Mouse (Mus musculus) kidney, embryonic 15.5 days (tissue): ENCODE measurements at regions not wholly inside any gene's neighbourhood (a gene's known extent, or its start where the extent isn't known, plus 50 kb on each side); places are given as distances from the start of the nearest gene placed in this dataset.

ENCODE experiments used
- ATAC-seq: fragments of 200-750 bp; cut with Nextera tagmentation; replicated peaks from 2 replicates; pipeline ENCODE4 v1.8.0; 2017; ENCODE audit warnings: moderate TSS enrichment; ENCODE audit not compliant: low FRiP score
- H3K27ac ChIP-seq: fragments of 300-500 bp; sonication (generic); 2 replicates; pipeline ENCODE4 v1.5.1; 2015; ENCODE audit warnings: mild to moderate bottlenecking, inconsistent platforms
- H3K27me3 ChIP-seq: fragments of 300-500 bp; sonication (generic); 2 replicates; pipeline ENCODE4 v1.6.1; 2015; ENCODE audit warnings: inconsistent platforms
- H3K36me3 ChIP-seq: fragments of 300-500 bp; sonication (generic); 2 replicates; pipeline ENCODE4 v1.6.1; 2015; ENCODE audit warnings: inconsistent platforms
- H3K4me1 ChIP-seq: fragments of 300-500 bp; sonication (generic); 2 replicates; pipeline ENCODE4 v1.6.1; 2015; ENCODE audit warnings: inconsistent platforms
- H3K4me2 ChIP-seq: fragments of 300-500 bp; sonication (generic); 2 replicates; pipeline ENCODE4 v1.6.1; 2015; ENCODE audit warnings: moderate library complexity, mild to moderate bottlenecking, inconsistent platforms
- H3K4me3 ChIP-seq: fragments of 300-500 bp; sonication (generic); replicated peaks from 2 replicates; pipeline ENCODE4 v1.5.1; 2015; ENCODE audit warnings: mild to moderate bottlenecking, inconsistent platforms
- H3K9ac ChIP-seq: fragments of 300-500 bp; sonication (generic); 2 replicates; pipeline ENCODE4 v1.6.1; 2015; ENCODE audit warnings: mild to moderate bottlenecking, inconsistent platforms
- H3K9me3 ChIP-seq: fragments of 300-500 bp; sonication (generic); replicated peaks from 2 replicates; pipeline ENCODE4 v1.6.1; 2016; ENCODE audit warnings: inconsistent platforms
- WGBS: fragments of 180-500 bp; shearing (Covaris S2); methylation state at CpG from one replicate; pipeline ENCODE4 v1.1.7; 2015; ENCODE audit warnings: mixed read lengths; 5-methylcytosine and 5-hydroxymethylcytosine counted together

- ATAC-seq, result no peak
- Histone ChIP-seq H3K4me3 (no peak overlapping the region), H3K9ac (no peak overlapping the region), H3K36me3 (no peaks in the 10 kb centered on the region), H3K4me2 (no peak overlapping the region), H3K9me3 (no peaks in the 10 kb centered on the region), H3K27ac (no peak overlapping the region), H3K4me1 (0 out of 2 replicates have a peak, but pooled peaks cover 4% of the 10 kb centered on the region), H3K27me3 (no peaks in the 10 kb centered on the region)
- WGBS, result 36% methylated on average over 8 of the region's 8 CpGs
These were observed 82.7 kb downstream of the Gm13691 start for GRCm38 (mm10) chr2:84072881-84073583.

- Histone ChIP-seq H3K9ac (no peak overlapping the region), H3K4me3 (no peak overlapping the region), H3K4me2 (no peak overlapping the region), H3K9me3 (no peaks in the 10 kb centered on the region), H3K4me1 (0 out of 2 replicates have a peak, but pooled peaks cover 4% of the 10 kb centered on the region), H3K27me3 (no peaks in the 10 kb centered on the region), H3K27ac (no peak overlapping the region), H3K36me3 (no peaks in the 10 kb centered on the region)
- 77% methylated on average over 3 of the region's 3 CpGs for WGBS
- no peak for ATAC-seq
These were observed 85.6 kb downstream of the Gm13691 start for GRCm38 (mm10) chr2:84075944-84076343.

- no peaks in the 10 kb centered on the region for H3K27me3 ChIP-seq
- H3K4me2 ChIP-seq, result no peak overlapping the region
- H3K9me3 ChIP-seq, result no peaks in the 10 kb centered on the region
- no peak overlapping the region for H3K27ac ChIP-seq
- no peak overlapping the region for H3K9ac ChIP-seq
- H3K4me3 ChIP-seq, result no peak overlapping the region
- 56% methylated on average over 8 of the region's 8 CpGs for WGBS
- no peak; the same call in 1 of the 2 replicates for ATAC-seq
- no peaks in the 10 kb centered on the region for H3K4me1 ChIP-seq
- no peaks in the 10 kb centered on the region for H3K36me3 ChIP-seq
These were observed 88.9 kb downstream of the Gm13691 start for GRCm38 (mm10) chr2:84079284-84079683.

GRCm38 (mm10) chr2:84080228-84080627 is 89.9 kb downstream of the Gm13691 start:
- H3K9ac ChIP-seq, result no peak overlapping the region
- WGBS, result 49% methylated on average over 3 of the region's 3 CpGs
- no peak overlapping the region for H3K27ac ChIP-seq
- no peaks in the 10 kb centered on the region for H3K27me3 ChIP-seq
- no peak overlapping the region for H3K4me3 ChIP-seq
- no peaks in the 10 kb centered on the region for H3K36me3 ChIP-seq
- no peak for ATAC-seq
- H3K9me3 ChIP-seq, result no peaks in the 10 kb centered on the region
- H3K4me2 ChIP-seq, result no peak overlapping the region
- H3K4me1 ChIP-seq, result no peaks in the 10 kb centered on the region

GRCm38 (mm10) chr2:84094751-84095150 is 104.4 kb downstream of the Gm13691 start:
- no peaks in the 10 kb centered on the region for H3K36me3 ChIP-seq
- no peak overlapping the region for H3K9ac ChIP-seq
- no peaks in the 10 kb centered on the region for H3K4me1 ChIP-seq
- H3K4me3 ChIP-seq, result no peak overlapping the region
- ATAC-seq, result no peak
- H3K4me2 ChIP-seq, result no peak overlapping the region
- no peaks in the 10 kb centered on the region for H3K27me3 ChIP-seq
- H3K27ac ChIP-seq, result no peak overlapping the region
- WGBS, result 96% methylated on average over 1 of the region's 1 CpGs
- H3K9me3 ChIP-seq, result no peaks in the 10 kb centered on the region

- Histone ChIP-seq H3K9me3 (no peaks in the 10 kb centered on the region), H3K27ac (no peak overlapping the region), H3K9ac (no peak overlapping the region), H3K4me1 (no peaks in the 10 kb centered on the region), H3K36me3 (no peaks in the 10 kb centered on the region), H3K4me3 (no peak overlapping the region), H3K27me3 (no peaks in the 10 kb centered on the region), H3K4me2 (no peak overlapping the region)
- ATAC-seq, result no peak
- 91% methylated on average over 4 of the region's 4 CpGs for WGBS
These were observed 108.4 kb downstream of the Gm13691 start for GRCm38 (mm10) chr2:84098746-84099145.

- Histone ChIP-seq H3K27me3 (no peaks in the 10 kb centered on the region), H3K9ac (no peak overlapping the region), H3K27ac (no peak overlapping the region), H3K4me2 (no peak overlapping the region), H3K36me3 (no peaks in the 10 kb centered on the region), H3K4me3 (no peak overlapping the region), H3K9me3 (no peaks in the 10 kb centered on the region), H3K4me1 (no peaks in the 10 kb centered on the region)
- 80% methylated on average over 6 of the region's 6 CpGs for WGBS
- no peak for ATAC-seq
These were observed 123.2 kb downstream of the Gm13691 start for GRCm38 (mm10) chr2:84113562-84113961.

- ATAC-seq, result no peak
- no peaks in the 10 kb centered on the region for H3K36me3 ChIP-seq
- H3K27ac ChIP-seq, result no peak overlapping the region
- H3K4me3 ChIP-seq, result no peak overlapping the region
- no peaks in the 10 kb centered on the region for H3K27me3 ChIP-seq
- no peaks in the 10 kb centered on the region for H3K9me3 ChIP-seq
- no peaks in the 10 kb centered on the region for H3K4me1 ChIP-seq
- no peak overlapping the region for H3K9ac ChIP-seq
- 86% methylated on average over 2 of the region's 2 CpGs for WGBS
- H3K4me2 ChIP-seq, result no peak overlapping the region
These were observed 129.5 kb downstream of the Gm13691 start for GRCm38 (mm10) chr2:84119839-84120238.

GRCm38 (mm10) chr2:84127586-84127985 is 137.2 kb downstream of the Gm13691 start:
- no peaks in the 10 kb centered on the region for H3K4me1 ChIP-seq
- no peak for ATAC-seq
- no peak overlapping the region for H3K4me2 ChIP-seq
- H3K9me3 ChIP-seq, result no peaks in the 10 kb centered on the region
- no peaks in the 10 kb centered on the region for H3K27me3 ChIP-seq
- no peak overlapping the region for H3K4me3 ChIP-seq
- no peaks in the 10 kb centered on the region for H3K36me3 ChIP-seq
- WGBS, result 85% methylated on average over 3 of the region's 3 CpGs
- no peak overlapping the region for H3K27ac ChIP-seq
- no peak overlapping the region for H3K9ac ChIP-seq

- Histone ChIP-seq H3K4me3 (no peak overlapping the region), H3K4me1 (no peaks in the 10 kb centered on the region), H3K9ac (no peak overlapping the region), H3K4me2 (no peak overlapping the region), H3K9me3 (no peaks in the 10 kb centered on the region), H3K36me3 (no peaks in the 10 kb centered on the region), H3K27ac (no peak overlapping the region), H3K27me3 (no peaks in the 10 kb centered on the region)
- ATAC-seq, result no peak
These were observed 171.4 kb downstream of the Gm13691 start for GRCm38 (mm10) chr2:84161742-84162141.

- no peak for ATAC-seq
- Histone ChIP-seq H3K36me3 (no peaks in the 10 kb centered on the region), H3K27me3 (no peaks in the 10 kb centered on the region), H3K4me1 (no peaks in the 10 kb centered on the region), H3K9me3 (no peaks in the 10 kb centered on the region), H3K4me2 (no peak overlapping the region), H3K27ac (no peak overlapping the region), H3K9ac (no peak overlapping the region), H3K4me3 (no peak overlapping the region)
- WGBS, result 78% methylated on average over 3 of the region's 3 CpGs
These were observed 183.1 kb downstream of the Gm13691 start for GRCm38 (mm10) chr2:84173450-84173849.

- Histone ChIP-seq H3K4me1 (peaks cover 15% of the 10 kb centered on the region), H3K36me3 (no peaks in the 10 kb centered on the region), H3K9me3 (no peaks in the 10 kb centered on the region), H3K4me3 (0 out of 2 replicates have a peak overlapping the region, but pooled peaks have one; percentile 13), H3K27me3 (no peaks in the 10 kb centered on the region), H3K4me2 (peak overlapping the region; percentile 46), H3K9ac (no peak overlapping the region), H3K27ac (peak overlapping the region; percentile 85)
- peak; percentile 60 for ATAC-seq
- 15% methylated on average over 5 of the region's 5 CpGs for WGBS
These were observed 193.4 kb downstream of the Gm13691 start for GRCm38 (mm10) chr2:84183624-84184287.
